Mouse (Mus musculus) heart, adult 2 months (tissue): ENCODE results near the gene Polrmt.

Experiments used
- CTCF ChIP-seq: fragments of 200-600 bp; IDR thresholded peaks from 2 replicates; pipeline ENCODE4 v1.8.1; 2022; ENCODE audit warnings: antibody characterized with exemption, mild to moderate bottlenecking, moderate library complexity
- EP300 ChIP-seq: fragments of 200-500 bp; IDR thresholded peaks from 2 replicates; pipeline ENCODE4 v1.6.1; 2011; ENCODE audit warnings: low read depth, low read length, control low read depth; ENCODE audit not compliant: insufficient read depth
- POLR2A ChIP-seq: fragments of 200-500 bp; IDR thresholded peaks from 2 replicates; pipeline ENCODE4 v1.6.1; 2011; ENCODE audit warnings: mild to moderate bottlenecking, low read depth, low read length, control low read depth; ENCODE audit not compliant: insufficient read depth

- TF ChIP-seq POLR2A (no peak), CTCF (no peak), EP300 (no peak)
Observed at GRCm38 (mm10) chr10:79781139-79781538, 34.8 kb upstream of the Polrmt start.
